Mouse (Mus musculus) stomach, embryonic 15.5 days (tissue): ENCODE measurements around the gene Gm9887. TPM values are rescaled to one million over a fixed set of nuclear protein-coding genes. Genes with fewer than 3 reads are reported as not detected.
"Not testable (repeated sequence)": the region's sequence is repeated elsewhere in the genome, so short reads cannot be mapped to it uniquely, and the experiment has no call there.

Experiments used
- ATAC-seq: fragments of 200-750 bp; cut with Nextera tagmentation; 2 replicates; pipeline ENCODE4 v1.8.0; 2017; ENCODE audit warnings: low read depth, moderate number of reproducible peaks, moderate TSS enrichment; ENCODE audit not compliant: insufficient read depth, low FRiP score
- H3K27ac ChIP-seq: fragments of 300-500 bp; sonication (generic); 2 replicates; pipeline ENCODE4 v1.5.1; 2015; ENCODE audit warnings: mild to moderate bottlenecking, inconsistent platforms
- H3K27me3 ChIP-seq: fragments of 300-500 bp; sonication (generic); replicated peaks from 2 replicates; pipeline ENCODE4 v1.6.1; 2015; ENCODE audit warnings: inconsistent platforms
- H3K36me3 ChIP-seq: fragments of 300-500 bp; sonication (generic); 2 replicates; pipeline ENCODE4 v1.6.1; 2015; ENCODE audit warnings: inconsistent platforms
- H3K4me1 ChIP-seq: fragments of 300-500 bp; sonication (generic); 2 replicates; pipeline ENCODE4 v1.6.1; 2015; ENCODE audit warnings: inconsistent platforms
- H3K4me2 ChIP-seq: fragments of 300-500 bp; sonication (generic); 2 replicates; pipeline ENCODE4 v1.6.1; 2015; ENCODE audit warnings: mild to moderate bottlenecking, inconsistent platforms
- H3K4me3 ChIP-seq: fragments of 300-500 bp; sonication (generic); replicated peaks from 2 replicates; pipeline ENCODE4 v1.5.1; 2015; ENCODE audit warnings: inconsistent platforms
- H3K9ac ChIP-seq: fragments of 300-500 bp; sonication (generic); 2 replicates; pipeline ENCODE4 v1.6.1; 2015; ENCODE audit warnings: inconsistent platforms
- H3K9me3 ChIP-seq: fragments of 300-500 bp; sonication (generic); 2 replicates; pipeline ENCODE4 v1.6.1; 2016; ENCODE audit warnings: inconsistent platforms
- WGBS: fragments of 180-500 bp; shearing (Covaris S2); methylation state at CpG from one replicate; pipeline ENCODE4 v1.1.7; 2015; 5-methylcytosine and 5-hydroxymethylcytosine counted together
- polyA plus RNA-seq: library from polyadenylated mRNA; unstranded; fragments of >200 nt; fragmentation: Nextera tagmentation; extraction: Ambion mirVana; gene quantifications from 2 replicates; pipeline ENCODE4 v1.2.1, GENCODE M21; 2015

The Gm9887 gene
- polyA plus RNA-seq, 1 experiment from 2014 or later = 2.3 TPM

GRCm38 (mm10) chr12:69366424-69366823 lies 5.8 kb downstream of the Gm9887 start:
- Histone ChIP-seq H3K9ac (no peak overlapping the region), H3K9me3 (no peaks in the 10 kb centered on the region), H3K4me3 (no peak overlapping the region), H3K27ac (no peak overlapping the region), H3K4me1 (0 out of 2 replicates have a peak, but pooled peaks cover 5% of the 10 kb centered on the region), H3K36me3 (no peaks in the 10 kb centered on the region), H3K27me3 (no peaks in the 10 kb centered on the region), H3K4me2 (no peak overlapping the region)
- no peak for ATAC-seq

- Histone ChIP-seq H3K4me3 (no peak overlapping the region), H3K4me2 (no peak overlapping the region), H3K9me3 (no peaks in the 10 kb centered on the region), H3K36me3 (no peaks in the 10 kb centered on the region), H3K27ac (no peak overlapping the region), H3K4me1 (0 out of 2 replicates have a peak, but pooled peaks cover 5% of the 10 kb centered on the region), H3K27me3 (no peaks in the 10 kb centered on the region), H3K9ac (no peak overlapping the region)
- ATAC-seq = no peak
- WGBS = 82% methylated on average over 7 of the region's 7 CpGs
Measured at GRCm38 (mm10) chr12:69365757-69366156, 6.5 kb downstream of the Gm9887 start.

- Histone ChIP-seq H3K27ac (peak overlapping the region; percentile 83), H3K9ac (peak overlapping the region; percentile 38; the same call in 1 of the 2 replicates), H3K4me3 (peak overlapping the region; percentile 51), H3K4me1 (0 out of 2 replicates have a peak, but pooled peaks cover 5% of the 10 kb centered on the region), H3K27me3 (no peaks in the 10 kb centered on the region), H3K36me3 (no peaks in the 10 kb centered on the region), H3K4me2 (peak overlapping the region; percentile 68), H3K9me3 (no peaks in the 10 kb centered on the region)
- 4% methylated on average over 32 of the region's 32 CpGs for WGBS
- ATAC-seq = peak; percentile 60
Measured at GRCm38 (mm10) chr12:69363899-69364762, 8.1 kb downstream of the Gm9887 start.

DNA sequence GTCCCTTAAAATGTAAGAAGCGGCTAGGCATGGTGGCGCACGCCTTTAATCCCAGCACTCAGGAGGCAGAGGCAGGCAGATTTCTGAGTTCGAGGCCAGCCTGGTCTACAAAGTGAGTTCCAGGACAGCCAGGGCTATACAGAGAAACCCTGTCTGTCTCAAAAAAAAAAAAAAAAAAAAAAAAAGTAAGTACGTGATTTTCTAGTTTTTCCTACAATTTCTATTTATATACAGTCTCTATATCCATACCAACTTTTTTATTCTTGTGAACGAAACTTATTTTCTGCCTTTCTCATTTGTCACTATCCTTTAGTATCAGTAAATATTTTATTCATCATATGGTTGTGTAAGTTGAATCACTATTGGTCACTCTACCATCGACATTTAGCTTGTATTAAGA lies 9.1 kb downstream of the Gm9887 start:
- H3K4me1 ChIP-seq, H3K27ac ChIP-seq, H3K9ac ChIP-seq, H3K9me3 ChIP-seq, H3K36me3 ChIP-seq, H3K27me3 ChIP-seq, H3K4me3 ChIP-seq, ATAC-seq, H3K4me2 ChIP-seq: not testable (repeated sequence)
- 89% methylated on average over 7 of the region's 7 CpGs for WGBS

DNA sequence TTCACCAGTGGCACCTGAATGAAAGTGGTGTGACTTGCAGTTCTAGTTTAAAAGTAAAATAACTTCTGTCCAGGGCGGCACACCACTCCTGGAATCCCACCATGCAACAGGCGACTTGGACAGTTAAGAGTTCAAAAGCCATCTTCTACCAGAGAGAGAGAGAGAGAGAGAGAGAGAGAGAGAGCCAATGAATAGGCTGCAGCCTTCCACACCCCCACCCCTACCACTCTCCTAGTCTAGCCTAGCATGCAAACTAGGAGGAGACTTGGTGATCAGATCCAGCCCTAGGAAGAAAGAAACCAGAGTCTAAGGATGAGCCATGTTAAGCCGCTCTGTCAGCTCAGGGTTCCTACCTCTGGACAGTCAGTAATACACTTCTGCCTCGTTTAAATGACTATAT lies 9.9 kb downstream of the Gm9887 start:
- peak overlapping the region; percentile 68 for H3K4me2 ChIP-seq
- peak overlapping the region; percentile 96 for H3K27ac ChIP-seq
- no peaks in the 10 kb centered on the region for H3K27me3 ChIP-seq
- H3K36me3 ChIP-seq = no peaks in the 10 kb centered on the region
- no peak for ATAC-seq
- no peak overlapping the region for H3K4me3 ChIP-seq
- H3K9me3 ChIP-seq = no peaks in the 10 kb centered on the region
- 47% methylated on average over 4 of the region's 4 CpGs for WGBS
- H3K9ac ChIP-seq = no peak overlapping the region
- 0 out of 2 replicates have a peak, but pooled peaks cover 5% of the 10 kb centered on the region for H3K4me1 ChIP-seq

DNA sequence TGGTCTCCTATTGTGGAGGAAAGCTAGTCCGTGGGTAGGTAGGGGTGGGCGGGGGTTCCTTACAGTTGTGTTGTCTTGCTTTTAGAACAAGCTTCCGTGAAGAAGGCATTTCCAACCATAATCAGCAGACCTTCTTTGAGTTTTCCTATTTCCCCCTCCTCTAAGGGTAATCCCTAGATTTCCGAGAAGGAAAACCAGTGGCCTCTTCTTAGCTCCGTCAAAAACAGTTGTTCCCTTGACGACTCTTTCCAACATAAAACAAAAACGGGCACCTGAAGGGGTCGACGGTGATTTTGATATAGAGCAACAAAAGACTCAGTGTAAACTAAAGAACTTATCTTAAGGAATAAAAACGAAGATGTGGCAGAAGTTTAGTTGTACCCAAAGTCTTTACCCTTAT lies 10.3 kb downstream of the Gm9887 start:
- H3K27ac ChIP-seq = peak overlapping the region; percentile 96
- H3K4me2 ChIP-seq = peak overlapping the region; percentile 68
- H3K4me3 ChIP-seq = peak overlapping the region; percentile 51
- no peak for ATAC-seq
- H3K27me3 ChIP-seq = no peaks in the 10 kb centered on the region
- no peaks in the 10 kb centered on the region for H3K36me3 ChIP-seq
- H3K9me3 ChIP-seq = no peaks in the 10 kb centered on the region
- H3K4me1 ChIP-seq = 0 out of 2 replicates have a peak, but pooled peaks cover 5% of the 10 kb centered on the region
- peak overlapping the region; percentile 68 for H3K9ac ChIP-seq
- WGBS = 3% methylated on average over 10 of the region's 10 CpGs

- Histone ChIP-seq H3K4me2 (peak overlapping the region; percentile 68), H3K27ac (peak overlapping the region; percentile 96), H3K4me3 (peak overlapping the region; percentile 51), H3K9ac (peak overlapping the region; percentile 68)
- H3K9me3 ChIP-seq, H3K4me1 ChIP-seq, H3K36me3 ChIP-seq, H3K27me3 ChIP-seq: not testable (repeated sequence)
- WGBS = under 1% methylated on average over 40 of the region's 50 CpGs
- peak; percentile 95 for ATAC-seq
Measured at GRCm38 (mm10) chr12:69360997-69361899, 11.0 kb downstream of the Gm9887 start.

GRCm38 (mm10) chr12:69360655-69360996 lies 11.6 kb downstream of the Gm9887 start:
- 15% methylated on average over 5 of the region's 5 CpGs for WGBS
- H3K27ac ChIP-seq = no peak overlapping the region
- no peak overlapping the region for H3K9ac ChIP-seq
- no peaks in the 10 kb centered on the region for H3K36me3 ChIP-seq
- no peak overlapping the region for H3K4me2 ChIP-seq
- H3K27me3 ChIP-seq = no peaks in the 10 kb centered on the region
- H3K9me3 ChIP-seq = no peaks in the 10 kb centered on the region
- H3K4me1 ChIP-seq = peaks cover 9% of the 10 kb centered on the region; the same call in 1 of the 2 replicates
- H3K4me3 ChIP-seq = no peak overlapping the region
- no peak for ATAC-seq

GRCm38 (mm10) chr12:69357300-69357646 lies 15.0 kb downstream of the Gm9887 start:
- Histone ChIP-seq H3K4me3 (peak overlapping the region; percentile 77), H3K9me3 (no peaks in the 10 kb centered on the region), H3K36me3 (peaks cover 7% of the 10 kb centered on the region), H3K9ac (peak overlapping the region; percentile 20; the same call in 1 of the 2 replicates), H3K27ac (peak overlapping the region; percentile 77; the same call in 1 of the 2 replicates), H3K4me2 (peak overlapping the region; percentile 67), H3K4me1 (peaks cover 5% of the 10 kb centered on the region; the same call in 1 of the 2 replicates), H3K27me3 (no peaks in the 10 kb centered on the region)
- ATAC-seq = no peak
- WGBS = 6% methylated on average over 13 of the region's 13 CpGs

DNA sequence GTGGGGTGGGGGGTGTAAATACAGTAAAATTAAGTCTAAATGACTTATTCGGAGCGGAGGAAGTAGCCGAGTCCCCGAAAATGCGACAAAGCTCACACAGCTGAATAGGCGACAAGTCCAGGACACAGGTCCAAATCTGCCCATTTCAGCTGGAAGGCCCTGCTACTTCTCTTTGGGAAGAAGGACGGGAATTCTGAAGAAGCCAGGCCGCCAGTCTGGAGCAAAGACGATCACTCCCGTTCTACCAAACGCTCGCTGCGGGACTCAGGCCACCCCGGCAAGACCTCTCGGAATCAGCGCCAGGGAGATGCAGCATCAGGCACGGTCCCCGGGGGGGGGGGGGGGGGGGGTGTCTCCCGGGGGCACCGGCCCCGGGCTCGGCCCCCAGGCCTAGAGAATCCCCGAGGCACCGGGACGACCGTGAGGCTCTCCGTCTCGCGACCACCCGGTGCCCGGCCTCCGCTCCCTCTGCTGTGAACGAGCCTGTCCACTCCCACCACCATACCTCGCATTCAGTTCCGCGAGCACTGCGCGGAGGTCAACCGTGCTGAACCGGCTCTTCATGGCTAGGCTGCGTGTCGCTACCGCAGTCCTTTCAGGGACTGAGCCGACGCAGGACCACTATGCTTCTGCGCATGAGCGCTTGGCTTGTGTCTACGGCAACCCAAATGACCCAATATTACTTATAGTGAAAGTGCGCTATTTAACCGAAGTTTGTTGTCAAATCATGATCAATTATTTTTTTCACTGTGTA lies 15.5 kb downstream of the Gm9887 start, which contains the start of gene Nemf:
TSS of gene Nemf (minus strand) at position 620 of the 754 bp plus-strand sequence.
- H3K9ac ChIP-seq = peak within 1 kb of the TSS; percentile 81
- peak within 1 kb of the TSS; percentile 67 for H3K4me2 ChIP-seq
- no peaks in the 10 kb centered on the region for H3K9me3 ChIP-seq
- under 1% methylated on average over 45 of the region's 50 CpGs for WGBS
- H3K36me3 ChIP-seq = peaks cover 7% of the 10 kb centered on the region
- no peaks in the 10 kb centered on the region for H3K27me3 ChIP-seq
- ATAC-seq = peak; percentile 50
- H3K4me3 ChIP-seq = peak within 1 kb of the TSS; percentile 77
- H3K4me1 ChIP-seq = peaks cover 4% of the 10 kb centered on the region; the same call in 1 of the 2 replicates
- H3K27ac ChIP-seq = peak within 1 kb of the TSS; percentile 77

- WGBS = 75% methylated on average over 1 of the region's 1 CpGs
- Histone ChIP-seq H3K9ac (no peak overlapping the region), H3K4me3 (no peak overlapping the region), H3K4me2 (no peak overlapping the region), H3K4me1 (peaks cover 4% of the 10 kb centered on the region; the same call in 1 of the 2 replicates), H3K9me3 (no peaks in the 10 kb centered on the region), H3K36me3 (peaks cover 33% of the 10 kb centered on the region), H3K27ac (no peak overlapping the region), H3K27me3 (no peaks in the 10 kb centered on the region)
- ATAC-seq = no peak
Measured at GRCm38 (mm10) chr12:69351685-69352084, 20.6 kb downstream of the Gm9887 start.
